Mouse (Mus musculus) skeletal muscle tissue, adult 2 months (tissue): ENCODE results near the gene Trak2.
A peak's percentile ranks its signal among the peaks of the same experiment; 100 is the strongest.
"Not testable (repeated sequence)": the region's sequence is repeated elsewhere in the genome, so short reads cannot be mapped to it uniquely, and the experiment has no call there.

Experiments
- DNase-seq: peaks from one replicate; pipeline ENCODE4 v3.0.0-alpha.2; 2012; ENCODE audit warnings: low read depth, low spot score

Trak2 gene

DNA sequence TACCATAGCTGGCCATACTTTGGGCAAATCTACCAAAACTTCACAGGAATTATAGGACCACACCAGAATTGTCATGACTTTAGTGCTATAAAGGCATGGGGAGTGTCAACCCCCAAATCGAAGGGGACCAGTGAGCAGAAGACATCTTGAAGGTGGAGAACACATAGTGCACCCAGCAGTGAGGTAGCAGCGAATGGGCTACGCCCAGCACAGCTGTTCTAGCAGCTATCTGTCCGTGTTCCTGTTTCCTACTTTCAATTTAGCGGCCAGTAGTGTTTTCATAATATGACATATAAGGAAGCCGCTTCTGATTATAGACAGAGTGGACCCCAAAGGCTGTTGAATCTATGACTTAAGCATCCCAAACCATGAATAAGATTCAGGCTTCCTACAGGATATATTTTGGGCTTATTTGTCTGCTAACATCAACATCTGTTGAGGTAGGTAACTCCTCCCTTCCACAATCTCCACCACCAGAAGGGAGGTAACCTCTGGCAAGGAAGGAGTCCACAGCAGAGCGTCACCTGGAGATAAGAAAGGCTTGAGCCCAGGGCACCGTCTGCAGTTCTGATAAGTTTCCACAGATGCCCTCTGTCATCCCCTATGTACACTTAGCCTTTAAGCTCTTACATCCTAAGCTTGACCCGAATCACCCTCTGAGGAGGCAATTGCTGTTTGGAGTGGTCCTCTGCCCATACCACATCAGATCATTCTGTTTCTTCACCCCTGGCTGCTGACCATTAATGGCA lies 19.4 kb downstream of the Trak2 start:
- no peak for DNase-seq

DNA sequence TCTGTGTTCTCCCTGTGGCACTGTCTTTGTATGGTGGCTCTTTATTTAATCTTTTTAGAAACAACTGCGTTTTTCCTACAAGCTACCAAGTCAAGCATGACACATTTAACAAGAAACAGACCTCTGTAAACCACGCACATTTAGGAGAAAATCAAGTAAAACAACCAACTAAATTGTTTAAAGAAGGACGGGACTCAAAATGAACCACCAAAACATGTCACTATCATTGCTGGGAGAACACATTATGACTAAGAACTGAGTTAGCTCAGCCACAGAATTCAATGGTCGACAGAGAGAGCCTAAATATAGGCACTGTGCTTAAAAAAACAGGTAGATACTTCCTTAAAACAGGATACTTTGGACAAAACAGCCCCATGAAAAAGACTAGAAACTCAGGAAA lies 20.2 kb downstream of the Trak2 start:
- DNase-seq: no peak

DNA sequence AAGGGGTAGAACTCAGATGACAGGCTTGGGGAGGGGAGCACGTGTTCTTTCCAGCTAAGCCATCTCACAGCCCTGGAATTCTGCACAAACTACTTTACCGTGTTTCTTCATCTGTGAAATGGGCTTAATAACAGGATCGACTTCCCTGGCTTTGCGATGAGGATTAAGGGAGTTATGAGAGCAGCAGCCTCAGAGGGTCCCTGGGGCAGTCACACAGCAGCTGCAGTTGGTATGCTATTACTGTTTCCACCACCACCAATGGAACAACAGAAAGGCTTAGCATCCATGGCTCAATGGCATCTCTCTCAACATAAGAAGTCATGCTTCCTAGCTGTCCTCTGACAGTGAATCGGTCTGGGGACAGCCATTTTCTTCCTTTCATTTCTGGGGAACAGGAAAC lies 20.7 kb downstream of the Trak2 start:
- no peak for DNase-seq

DNA sequence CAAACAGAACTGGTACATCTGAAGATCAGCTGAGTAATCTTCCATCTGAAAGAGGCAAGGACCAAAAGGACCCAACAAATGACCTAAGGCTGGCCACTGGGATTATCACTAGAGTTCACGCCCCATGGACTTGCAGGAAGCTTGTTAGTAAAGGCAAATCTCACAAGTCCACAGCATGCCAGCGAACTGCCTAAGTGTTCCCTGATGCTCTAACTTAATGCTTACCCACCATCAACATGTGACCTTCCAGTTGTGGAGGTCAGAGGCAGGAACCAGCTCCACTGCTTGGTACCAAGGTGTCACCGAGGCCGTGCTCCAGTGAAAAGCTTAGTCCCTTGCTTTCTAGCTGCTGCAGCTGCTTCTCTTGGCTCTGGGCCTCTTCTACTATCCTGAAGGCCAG lies 21.4 kb downstream of the Trak2 start:
- no peak for DNase-seq

DNA sequence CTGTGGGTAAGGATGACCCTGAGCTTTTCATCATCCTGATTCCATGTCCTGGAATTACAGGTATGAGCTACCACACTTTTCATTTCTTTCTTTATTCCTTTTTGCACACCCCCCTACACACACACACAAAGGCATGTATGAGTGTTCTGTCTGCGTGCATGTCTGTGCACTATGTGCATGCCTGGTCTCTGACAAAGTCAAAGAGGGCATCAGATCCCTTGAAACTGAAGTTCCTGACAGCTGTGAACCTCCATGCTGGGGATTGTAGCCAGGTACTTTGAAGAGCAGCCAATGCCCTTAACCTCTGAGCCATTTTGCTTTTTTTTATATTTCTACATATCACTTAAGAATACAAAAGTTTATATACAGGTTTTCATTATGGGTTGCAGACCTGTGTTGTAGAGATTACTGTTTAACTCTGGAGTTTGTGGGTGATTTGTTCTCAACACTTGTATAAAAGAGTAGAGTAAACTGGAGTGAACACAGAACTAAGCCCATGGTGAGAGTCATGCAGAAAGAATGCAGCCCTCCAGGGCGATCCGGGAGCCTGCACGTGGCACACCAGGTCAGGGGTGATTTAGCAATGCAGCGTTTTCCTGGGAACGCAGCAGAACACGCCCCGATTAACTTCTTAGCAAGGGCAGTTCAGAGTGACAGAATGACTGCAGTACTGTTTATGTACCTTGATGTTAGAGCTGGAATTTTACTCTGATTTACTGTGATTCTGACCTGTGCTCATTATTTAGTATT lies 22.2 kb downstream of the Trak2 start:
- DNase-seq: peak; percentile 65

DNA sequence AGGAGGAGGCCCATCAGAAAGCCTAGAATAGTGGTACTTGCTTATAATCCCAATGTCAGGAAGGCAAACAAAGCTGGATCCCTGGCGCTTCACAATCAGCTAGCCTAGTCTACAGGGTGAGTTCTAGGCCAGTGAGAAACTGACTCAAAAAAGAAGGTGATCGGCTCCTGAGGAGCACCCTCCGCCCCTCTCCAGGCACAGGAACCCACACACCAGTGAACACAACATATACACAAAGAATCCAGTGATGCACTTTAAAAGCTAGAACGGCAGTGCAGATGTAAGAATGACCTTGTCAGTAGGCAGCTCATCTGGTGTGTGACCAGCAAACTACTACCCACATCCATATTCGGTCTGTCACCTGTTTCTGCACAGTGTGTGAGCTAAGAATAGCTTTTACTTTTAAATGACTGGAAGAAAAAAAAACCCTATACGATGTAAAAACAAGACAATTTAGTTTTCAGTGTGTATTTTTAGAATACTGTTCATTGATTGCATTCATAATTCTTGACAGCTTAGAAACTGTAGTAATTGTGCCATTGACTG lies 23.6 kb downstream of the Trak2 start:
- DNase-seq: no peak

DNA sequence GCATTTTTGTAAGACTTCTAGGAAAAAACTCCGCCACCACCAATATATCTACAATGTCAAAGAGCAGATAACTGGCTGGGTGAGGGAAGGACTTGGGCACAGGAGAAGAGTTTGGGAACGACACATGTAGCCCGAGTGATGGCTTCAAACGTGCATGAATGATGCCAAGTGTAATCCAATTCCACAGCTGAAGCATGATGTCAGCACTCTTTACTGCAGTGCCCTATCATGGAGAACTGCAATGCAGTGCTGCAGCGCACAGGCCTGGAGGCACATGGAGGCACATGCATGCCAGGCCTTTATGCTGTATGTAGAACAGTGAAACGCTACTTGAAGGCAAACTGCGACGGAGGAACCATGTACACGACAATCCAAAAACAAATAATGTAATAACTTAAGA lies 26.5 kb downstream of the Trak2 start:
- DNase-seq: no peak

DNA sequence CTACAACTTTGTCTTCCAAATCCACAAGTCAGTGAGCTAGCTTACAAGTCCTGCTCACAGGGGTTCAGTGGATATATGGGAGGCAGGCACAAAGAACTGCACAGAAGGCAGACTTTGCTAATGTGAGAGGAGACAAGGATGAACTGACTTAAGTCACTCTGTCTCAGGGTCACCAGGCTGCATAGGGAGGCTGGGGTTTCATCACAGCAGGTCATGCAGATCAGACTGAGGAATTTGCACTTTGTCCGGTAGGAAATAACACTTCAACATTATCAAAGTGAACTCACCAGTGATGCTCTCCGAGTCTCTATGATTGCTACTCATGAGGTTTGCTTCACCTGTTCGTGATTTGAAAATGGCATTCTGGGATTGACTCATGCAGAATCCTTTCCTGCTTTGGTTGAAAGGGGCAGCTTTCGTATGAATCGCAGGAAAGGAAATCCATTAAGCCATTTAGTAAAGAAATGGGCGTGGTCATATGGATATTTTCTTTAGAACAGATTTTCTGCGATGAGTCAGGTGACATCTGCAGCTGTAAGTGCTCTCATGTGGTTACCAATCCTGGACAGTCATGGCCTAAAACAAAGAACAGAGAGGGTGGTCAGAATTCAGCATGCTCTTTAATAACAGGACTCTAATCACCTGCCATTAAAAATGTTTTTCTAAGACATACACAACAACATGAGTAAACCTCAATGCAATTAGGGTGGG lies 27.1 kb downstream of the Trak2 start:
- no peak for DNase-seq

DNA sequence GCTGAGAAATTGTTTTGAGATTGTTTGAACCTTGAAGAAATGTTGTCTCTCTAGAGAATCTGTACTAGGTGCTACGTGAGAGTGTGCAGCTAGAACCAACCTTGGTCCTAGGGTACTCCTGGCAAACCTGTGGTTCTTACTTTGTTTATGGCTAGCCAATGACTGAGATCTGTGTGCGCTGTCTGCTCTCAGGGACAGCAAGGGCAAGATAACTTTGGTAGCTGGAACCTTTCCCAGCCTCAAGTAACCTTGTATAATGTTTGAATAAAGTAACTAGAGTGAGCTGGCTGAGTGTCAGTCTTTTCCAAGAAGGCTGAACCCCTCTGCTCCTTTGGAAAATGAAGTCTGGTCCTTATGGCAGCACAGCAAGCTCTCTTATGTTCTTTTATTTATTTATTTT lies 27.7 kb downstream of the Trak2 start:
- no peak for DNase-seq

DNA sequence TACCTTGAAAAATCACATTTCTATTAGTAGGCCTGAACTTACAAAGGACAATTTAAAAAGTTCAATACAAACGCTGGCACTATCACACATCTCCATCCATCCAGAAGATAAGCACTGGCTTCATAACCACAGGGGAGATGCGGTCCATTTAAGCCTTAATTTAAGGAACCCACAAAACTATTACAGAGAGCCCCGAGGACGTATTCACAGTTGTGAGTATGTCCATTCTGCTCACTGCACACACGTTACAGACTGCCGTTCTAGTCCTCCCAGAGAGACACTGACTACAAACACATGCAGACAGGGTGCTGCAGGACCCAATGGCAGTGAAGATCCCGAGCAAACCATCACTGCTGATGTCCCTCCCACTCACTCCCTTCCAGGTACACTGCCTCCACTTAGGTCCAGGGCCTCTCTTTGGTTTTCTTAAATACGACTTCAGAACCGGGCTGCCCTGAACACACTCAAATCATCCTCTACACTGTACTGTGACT lies 35.6 kb downstream of the Trak2 start:
- no peak for DNase-seq

DNA sequence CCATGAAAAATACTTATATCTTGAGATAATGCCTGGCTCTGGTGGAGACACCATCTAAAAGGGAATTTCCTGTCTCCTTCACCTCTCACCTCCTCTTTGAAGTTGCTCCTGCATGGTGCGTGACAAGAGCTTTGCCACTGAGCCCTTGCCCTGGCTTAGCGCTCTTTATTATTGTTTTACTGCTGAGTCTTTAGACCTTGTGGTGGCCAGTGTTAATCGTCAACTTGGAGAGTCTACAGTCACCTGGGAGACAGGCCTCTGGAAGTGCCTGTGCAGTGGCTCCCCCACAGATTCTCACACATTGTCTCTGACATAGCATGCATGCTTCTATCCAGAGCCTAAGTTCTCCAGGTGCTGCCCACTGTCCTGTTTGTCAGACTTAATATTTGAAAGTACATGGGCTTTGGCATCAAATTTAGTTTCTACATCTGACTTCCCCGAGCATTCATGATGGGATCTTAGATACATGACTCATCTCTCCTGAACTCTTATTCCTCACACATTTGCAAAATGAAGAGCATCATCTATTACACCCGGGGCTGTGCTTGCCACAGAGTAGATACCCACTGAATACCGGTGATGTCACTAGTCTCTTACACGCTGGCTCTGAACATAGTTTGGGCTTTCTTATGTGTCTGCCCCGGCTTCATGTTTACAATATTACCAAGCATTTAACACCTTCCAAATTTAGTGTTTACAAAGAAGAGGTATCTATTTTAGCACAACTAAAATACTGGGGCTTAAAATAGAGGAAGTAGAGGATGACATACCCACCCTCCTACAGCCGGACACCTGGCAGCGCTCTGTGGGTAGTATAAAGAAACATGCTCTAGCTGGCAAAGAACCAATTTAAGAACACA lies 36.3 kb downstream of the Trak2 start:
- DNase-seq: no peak

DNA sequence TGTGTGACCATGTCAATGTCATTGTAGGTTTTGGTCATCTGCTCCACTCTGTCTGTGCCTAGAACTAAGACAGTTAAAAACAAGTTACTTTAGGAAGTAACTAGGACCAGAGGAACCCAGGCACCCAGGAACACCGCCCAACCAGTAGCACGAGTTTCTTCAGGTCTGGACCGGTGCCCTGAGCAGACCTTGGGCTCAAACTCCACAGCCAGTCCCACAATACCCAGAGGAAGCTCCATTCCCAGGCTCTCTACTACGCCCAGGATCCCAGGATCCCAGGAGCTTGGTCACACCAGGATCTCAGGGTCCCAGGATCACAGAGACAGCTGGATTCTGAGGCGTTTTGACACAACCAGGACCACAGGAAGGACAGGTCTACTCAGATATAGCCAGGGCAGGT lies 46.6 kb downstream of the Trak2 start:
- DNase-seq: no peak

DNA sequence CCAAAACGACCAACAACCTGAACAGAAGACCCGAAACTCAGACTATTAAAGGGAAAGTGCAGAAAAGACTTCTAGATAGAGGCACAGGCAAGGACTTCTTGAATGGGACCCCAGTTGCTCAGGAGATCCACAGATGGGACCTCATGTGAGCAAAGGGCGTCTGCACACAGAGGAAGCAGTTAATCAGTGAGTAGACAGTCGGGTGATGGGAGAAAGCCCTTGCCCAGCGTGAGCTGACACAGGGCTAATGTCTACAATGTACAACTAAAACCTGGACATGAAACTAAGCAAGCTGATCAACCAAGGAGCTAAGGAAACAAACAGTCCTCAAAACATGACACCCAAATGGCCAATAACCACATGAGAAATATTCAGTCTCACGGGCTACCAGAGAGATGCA lies 55.7 kb downstream of the Trak2 start:
- DNase-seq: no peak

DNA sequence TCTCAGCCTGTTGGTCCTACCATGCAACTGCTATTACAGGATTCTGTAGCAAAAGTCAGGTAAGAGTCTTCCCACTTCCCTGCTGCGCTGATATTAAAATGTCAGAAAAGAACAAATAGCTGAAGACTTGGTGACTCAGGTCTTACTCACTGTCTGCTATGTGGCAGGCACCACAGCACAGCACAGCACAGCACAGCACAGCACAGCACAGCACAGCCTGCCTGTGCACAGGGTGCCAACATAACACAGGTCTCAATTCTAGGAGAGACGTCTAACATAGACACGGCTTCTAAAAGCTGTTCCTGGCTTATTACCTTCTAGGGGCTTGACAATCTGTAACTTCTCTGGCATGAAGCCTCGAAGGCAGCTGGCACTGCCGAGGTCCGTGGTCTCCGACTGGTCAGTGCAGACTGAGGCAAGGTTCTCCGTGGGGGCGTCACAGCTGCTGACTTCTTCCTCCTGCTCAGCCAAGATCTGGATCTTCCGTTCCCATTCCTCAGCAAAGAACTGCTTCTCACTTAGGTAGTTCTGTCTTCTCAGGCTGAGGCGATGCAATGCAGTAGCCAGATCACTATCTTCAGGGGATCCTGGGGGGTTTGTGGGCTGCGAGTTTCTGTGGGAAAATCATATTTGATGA lies 63.5 kb downstream of the Trak2 start:
- DNase-seq: no peak

DNA sequence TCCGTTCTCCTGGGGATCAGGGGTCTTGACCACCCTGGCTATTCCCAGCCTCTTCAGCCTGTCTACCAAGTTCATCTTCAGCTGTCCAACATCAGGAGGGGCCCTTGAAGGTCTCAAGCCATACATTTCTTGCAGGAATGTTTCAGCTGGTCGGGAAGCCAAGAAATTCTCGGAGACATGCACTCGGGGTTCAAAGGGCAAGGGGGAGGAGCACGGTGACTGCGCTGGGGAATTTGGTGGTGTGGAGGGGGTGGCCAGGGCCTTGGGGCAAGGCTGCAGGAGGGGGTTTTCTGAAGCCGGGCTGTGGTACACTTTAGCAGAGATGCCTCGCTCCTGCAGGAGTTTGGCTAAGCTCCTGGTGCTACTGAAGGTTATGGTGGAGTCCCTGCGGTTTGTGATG lies 69.5 kb downstream of the Trak2 start:
- no peak for DNase-seq

DNA sequence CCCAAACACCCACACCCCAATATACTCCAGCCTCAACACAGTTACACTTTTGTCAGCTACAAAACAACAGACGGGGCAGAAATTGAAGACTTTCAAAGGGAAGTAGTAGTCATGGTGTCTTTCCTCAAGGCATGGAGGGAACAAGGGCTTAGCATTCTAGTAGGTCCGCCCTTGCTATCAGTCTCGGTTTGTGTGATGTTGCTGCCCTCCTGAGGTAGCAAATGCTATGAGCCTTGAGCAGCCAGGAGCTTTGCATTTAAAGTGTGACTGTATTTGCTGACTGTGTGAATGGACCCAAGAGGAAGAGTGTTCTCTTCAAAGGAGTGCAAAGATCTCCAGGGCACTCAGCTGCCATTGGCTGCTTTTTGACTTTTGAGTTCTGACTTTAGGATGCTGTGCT lies 75.7 kb downstream of the Trak2 start:
- DNase-seq: peak; percentile 27

DNA sequence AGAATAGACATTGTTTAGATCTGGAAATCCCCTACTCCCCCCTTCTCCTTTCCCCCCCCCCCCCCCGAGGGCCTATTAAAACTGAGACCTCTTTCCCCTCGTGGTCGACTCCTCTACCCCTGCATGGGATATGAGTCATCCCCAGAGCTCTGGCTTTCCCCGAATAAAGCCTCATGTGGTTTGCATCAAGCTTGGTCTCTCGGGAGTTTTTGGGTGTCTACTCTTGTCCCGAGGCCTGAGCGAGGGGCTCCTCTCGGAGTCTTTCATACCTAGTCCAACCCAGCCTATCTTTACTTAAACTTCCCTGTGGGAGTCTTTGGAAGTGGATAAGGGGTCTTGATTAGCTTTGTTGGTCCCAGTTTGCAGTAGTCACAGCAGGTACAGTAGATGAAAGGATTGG lies 80.8 kb downstream of the Trak2 start:
- DNase-seq: not testable (repeated sequence)

DNA sequence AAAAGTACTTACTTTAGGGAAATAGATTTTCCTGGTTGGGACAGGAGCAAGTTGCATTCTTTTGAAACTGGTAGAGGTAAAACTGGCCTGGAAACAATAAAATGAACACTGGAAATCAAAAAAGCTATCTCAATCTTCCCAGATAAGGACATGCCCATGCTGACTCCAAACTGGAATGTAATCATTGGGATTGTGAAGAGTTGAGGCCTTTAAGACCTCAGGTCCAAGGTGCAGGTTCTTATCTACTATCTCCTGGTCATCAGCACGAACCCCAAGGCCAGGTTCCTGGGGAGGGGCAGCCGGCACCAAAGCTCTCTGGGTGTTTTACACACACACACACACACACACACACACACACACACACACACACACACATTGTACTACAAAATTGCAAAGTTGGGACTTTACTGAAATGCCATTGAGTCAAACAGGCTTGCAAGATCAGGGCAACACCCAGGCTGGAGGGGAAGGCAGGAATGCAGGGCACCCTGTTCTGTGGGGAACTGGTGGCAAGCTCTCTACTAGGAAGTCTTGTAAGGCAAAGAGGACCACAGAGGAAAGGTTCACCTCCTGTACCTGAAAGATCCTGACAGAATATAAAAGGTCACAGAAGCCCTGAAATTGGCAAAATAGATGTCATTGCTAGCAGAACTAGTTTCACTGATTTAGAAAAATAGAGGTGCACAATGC lies 81.6 kb downstream of the Trak2 start:
- not testable (repeated sequence) for DNase-seq

DNA sequence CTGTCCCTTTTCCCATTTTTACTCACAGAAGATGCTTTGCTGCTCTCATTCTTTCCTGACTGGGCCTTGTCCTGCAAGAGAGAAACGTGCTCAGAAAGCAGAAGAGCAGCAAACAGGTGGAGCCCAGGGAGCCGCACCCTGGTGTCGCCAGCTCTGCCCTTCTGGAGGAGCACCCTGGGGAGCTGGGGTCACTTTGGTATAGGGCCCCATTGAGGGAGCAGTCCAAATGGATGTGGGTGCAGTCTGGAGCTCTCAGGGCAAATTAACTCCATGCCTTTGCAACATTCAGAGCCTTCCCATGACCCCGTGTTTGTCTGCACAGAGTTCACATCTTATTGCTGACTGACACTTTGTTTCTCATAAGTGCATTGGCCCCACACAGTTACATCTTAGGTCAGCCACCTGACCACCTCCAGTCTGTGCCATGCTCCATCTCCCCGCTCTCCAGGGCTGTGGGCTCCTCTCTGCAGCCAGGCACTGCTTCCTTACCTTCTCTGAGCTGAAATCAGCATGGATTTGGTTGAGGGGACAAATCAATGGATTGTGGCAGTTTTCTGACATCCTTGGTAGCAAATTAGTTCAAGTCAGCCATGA lies 82.4 kb downstream of the Trak2 start:
- DNase-seq: not testable (repeated sequence)
